Mouse (Mus musculus): ENCODE results near the gene Efhd2.

Efhd2 gene

GRCm38 (mm10) chr4:141860246-141860841 is 14.4 kb downstream of the Efhd2 start:
- DNase-seq (ENCODE audit: inconsistent age in 2 of 2, low spot score in 1 of 2), result peak in 1 of 2 experiments; percentile 25

- no peak for DNase-seq (ENCODE audit: inconsistent age in 2 of 2, low spot score in 1 of 2)
Observed at GRCm38 (mm10) chr4:141859351-141859750, 15.4 kb downstream of the Efhd2 start.

- no peak for DNase-seq (ENCODE audit: inconsistent age in 2 of 2, low spot score in 1 of 2)
Observed at GRCm38 (mm10) chr4:141858501-141858900, 16.2 kb downstream of the Efhd2 start.

GRCm38 (mm10) chr4:141857422-141857930 is 17.2 kb downstream of the Efhd2 start:
- peak; percentile 80 to 94 for DNase-seq (ENCODE audit: inconsistent age in 2 of 2, low spot score in 1 of 2)

- peak in 1 of 2 experiments; percentile 77 for DNase-seq (ENCODE audit: inconsistent age in 2 of 2, low spot score in 1 of 2)
Observed at GRCm38 (mm10) chr4:141853437-141853836, 21.3 kb downstream of the Efhd2 start.

- no peak for DNase-seq (ENCODE audit: inconsistent age in 2 of 2, low spot score in 1 of 2)
Observed at GRCm38 (mm10) chr4:141845999-141846398, 28.7 kb downstream of the Efhd2 start, which contains the start of gene Ctrc. Gene Ctrc, minus strand, starts transcription at chr4:141846359.

- no peak for DNase-seq (ENCODE audit: inconsistent age in 2 of 2, low spot score in 1 of 2)
Observed at GRCm38 (mm10) chr4:141834536-141835095, 40.1 kb downstream of the Efhd2 start.

GRCm38 (mm10) chr4:141833911-141834310 is 40.8 kb downstream of the Efhd2 start:
- DNase-seq (ENCODE audit: inconsistent age in 2 of 2, low spot score in 1 of 2), result no peak

- no peak for DNase-seq (ENCODE audit: inconsistent age in 2 of 2, low spot score in 1 of 2)
Observed at GRCm38 (mm10) chr4:141831361-141831760, 43.4 kb downstream of the Efhd2 start.

- DNase-seq (ENCODE audit: inconsistent age in 2 of 2, low spot score in 1 of 2), result no peak
Observed at GRCm38 (mm10) chr4:141830381-141830780, 44.3 kb downstream of the Efhd2 start.

- DNase-seq (ENCODE audit: inconsistent age in 2 of 2, low spot score in 1 of 2), result peak in 1 of 2 experiments; percentile 47
Observed at GRCm38 (mm10) chr4:141828177-141828576, 46.5 kb downstream of the Efhd2 start.

- peak; percentile 53 to 72 for DNase-seq (ENCODE audit: inconsistent age in 2 of 2, low spot score in 1 of 2)
Observed at GRCm38 (mm10) chr4:141827401-141827800, 47.3 kb downstream of the Efhd2 start.

GRCm38 (mm10) chr4:141826060-141826459 is 48.7 kb downstream of the Efhd2 start, which contains the start of gene Cela2a:
Gene Cela2a, minus strand, starts transcription at chr4:141826160.
- DNase-seq (ENCODE audit: inconsistent age in 2 of 2, low spot score in 1 of 2), result no peak

- DNase-seq (ENCODE audit: inconsistent age in 2 of 2, low spot score in 1 of 2), result no peak
Observed at GRCm38 (mm10) chr4:141822979-141823378, 51.7 kb downstream of the Efhd2 start.

GRCm38 (mm10) chr4:141822089-141822488 is 52.6 kb downstream of the Efhd2 start:
- no peak for DNase-seq (ENCODE audit: inconsistent age in 2 of 2, low spot score in 1 of 2)

GRCm38 (mm10) chr4:141821178-141821577 is 53.5 kb downstream of the Efhd2 start:
- DNase-seq (ENCODE audit: inconsistent age in 2 of 2, low spot score in 1 of 2), result peak in 1 of 2 experiments; percentile 61

- no peak for DNase-seq (ENCODE audit: inconsistent age in 2 of 2, low spot score in 1 of 2)
Observed at GRCm38 (mm10) chr4:141819316-141819715, 55.4 kb downstream of the Efhd2 start.

- no peak for DNase-seq (ENCODE audit: inconsistent age in 2 of 2, low spot score in 1 of 2)
Observed at GRCm38 (mm10) chr4:141818861-141819260, 55.9 kb downstream of the Efhd2 start.

- DNase-seq (ENCODE audit: inconsistent age in 2 of 2, low spot score in 1 of 2), result no peak
Observed at GRCm38 (mm10) chr4:141817706-141818105, 57.0 kb downstream of the Efhd2 start.

- DNase-seq (ENCODE audit: inconsistent age in 2 of 2, low spot score in 1 of 2), result no peak
Observed at GRCm38 (mm10) chr4:141816776-141817655, 57.7 kb downstream of the Efhd2 start.

GRCm38 (mm10) chr4:141816267-141816666 is 58.5 kb downstream of the Efhd2 start:
- DNase-seq (ENCODE audit: inconsistent age in 2 of 2, low spot score in 1 of 2), result no peak
